Mouse (Mus musculus) spleen, adult 2 months (tissue): ENCODE data around the gene Btnl10.

Experiments
- CTCF ChIP-seq: fragments of 200-500 bp; IDR thresholded peaks from 2 replicates; pipeline ENCODE4 v1.5.1; 2011; ENCODE audit warnings: mild to moderate bottlenecking, inconsistent platforms; ENCODE audit not compliant: insufficient read depth, insufficient read length, insufficient replicate concordance; ENCODE audit errors: extremely low read depth
- POLR2A ChIP-seq: fragments of 200-500 bp; IDR thresholded peaks from 2 replicates; pipeline ENCODE4 v1.6.1; 2011; ENCODE audit warnings: low read depth, low read length, inconsistent platforms

GRCm38 (mm10) chr11:58867954-58868330, 49.8 kb upstream of the Btnl10 start:
- TF ChIP-seq CTCF, result no peak
- TF ChIP-seq POLR2A, result no peak
